Mouse (Mus musculus) thymus, adult 2 months (tissue): ENCODE measurements at regions not wholly inside any gene's neighbourhood (a gene's known extent, or its start where the extent isn't known, plus 50 kb on each side); places are given as distances from the start of the nearest gene placed in this dataset.

ENCODE experiments used
- CTCF ChIP-seq: fragments of 200-500 bp; IDR thresholded peaks from 2 replicates; pipeline ENCODE4 v1.5.1; 2012; ENCODE audit warnings: mild to moderate bottlenecking, control low read depth, low read length, moderate library complexity, borderline replicate concordance; ENCODE audit not compliant: control insufficient read depth, poor library complexity, insufficient read depth; ENCODE audit errors: extremely low read depth
- POLR2A ChIP-seq: fragments of 200-500 bp; IDR thresholded peaks from 2 replicates; pipeline ENCODE4 v1.6.1; 2012; ENCODE audit warnings: mild to moderate bottlenecking, low read length, control low read depth, moderate library complexity; ENCODE audit not compliant: control insufficient read depth, poor library complexity, insufficient read depth; ENCODE audit errors: extremely low read depth

GRCm38 (mm10) chr6:112050548-112051184 is 222.9 kb upstream of the Lmcd1 start:
- no peak for TF ChIP-seq POLR2A
- TF ChIP-seq CTCF: no peak
